Mouse (Mus musculus) right cerebral cortex, postnatal 14 days (tissue): ENCODE data around the gene Sema3b.

Experiments used
- DNase-seq: peaks from one replicate; pipeline ENCODE4 v3.0.0; 2022

The Sema3b gene

DNA sequence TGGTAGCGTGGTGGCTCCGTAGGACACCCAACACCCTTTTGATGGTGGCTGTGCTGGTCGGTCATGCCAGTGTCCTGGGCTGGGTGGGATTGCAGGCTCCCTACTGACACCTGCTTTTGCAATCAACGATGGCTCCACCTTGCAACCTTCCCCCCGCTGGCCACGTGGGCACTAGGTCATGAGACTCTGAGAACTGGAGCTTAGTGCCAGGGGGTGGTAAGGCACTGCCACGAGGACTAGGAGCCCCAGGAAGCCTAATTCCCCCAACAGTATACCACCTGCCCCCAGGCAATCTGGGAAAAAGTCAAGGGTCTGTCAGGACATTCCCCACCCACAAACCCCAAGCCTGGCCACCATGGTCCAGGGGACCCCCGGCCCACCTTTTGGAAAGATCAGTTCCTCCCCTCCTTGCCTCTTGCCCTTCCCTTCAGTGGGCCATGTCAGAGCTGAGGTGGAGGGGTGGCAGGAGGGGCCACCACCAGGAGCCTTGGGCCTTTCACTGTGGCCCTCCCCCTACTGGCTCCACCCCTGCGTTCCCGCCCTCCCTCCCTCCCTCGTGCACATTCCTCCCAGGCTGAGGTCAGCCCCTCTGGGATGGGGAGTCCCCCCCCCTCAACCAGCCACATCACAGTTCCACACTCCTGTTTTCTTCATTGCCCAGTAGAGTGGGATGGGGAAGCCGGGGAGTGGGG lies at the start of gene Sema3b:
Gene Sema3b (minus strand): TSS at position 489 of the 692 bp plus-strand sequence.
- no peak for DNase-seq

DNA sequence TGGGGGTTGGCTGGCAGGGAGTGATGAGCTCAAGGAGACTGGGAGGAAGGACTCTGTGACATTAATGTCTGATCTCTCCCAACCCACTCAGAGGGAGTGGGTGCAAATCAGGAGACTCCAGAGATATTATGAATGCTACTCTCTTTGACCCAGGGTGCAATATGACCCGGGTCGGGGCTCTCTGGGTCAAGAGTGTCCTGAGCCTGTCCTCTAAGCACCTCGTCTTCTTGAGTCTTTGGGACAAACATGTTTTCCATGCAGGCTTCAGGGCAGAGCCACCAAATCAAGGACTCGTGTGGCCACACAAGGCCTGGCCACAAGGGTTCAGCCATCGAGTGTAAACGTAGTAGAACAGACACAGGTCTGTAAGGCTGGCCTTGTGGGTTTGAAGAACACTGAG lies 49.1 kb upstream of the Sema3b start:
- DNase-seq: no peak

DNA sequence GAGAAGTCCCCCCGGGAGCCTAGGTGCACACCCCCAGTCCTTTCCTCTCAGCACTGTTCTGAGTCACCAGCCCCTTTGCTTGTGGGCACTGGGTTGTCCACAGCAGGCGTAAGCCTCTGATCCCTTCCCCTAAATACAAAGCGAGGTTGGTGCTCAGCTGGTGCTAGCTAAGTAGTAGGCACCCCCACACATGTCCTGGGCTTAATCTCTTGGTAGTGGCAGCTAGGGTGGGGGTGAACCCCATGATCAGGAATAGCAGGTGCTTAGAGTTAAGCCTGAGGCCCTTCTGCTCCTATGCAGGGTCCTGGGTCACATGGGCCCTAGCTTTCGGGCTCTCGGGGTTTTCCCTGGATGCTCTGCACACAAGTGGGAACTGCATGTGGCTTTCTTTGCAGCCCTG lies 48.1 kb upstream of the Sema3b start:
- no peak for DNase-seq

DNA sequence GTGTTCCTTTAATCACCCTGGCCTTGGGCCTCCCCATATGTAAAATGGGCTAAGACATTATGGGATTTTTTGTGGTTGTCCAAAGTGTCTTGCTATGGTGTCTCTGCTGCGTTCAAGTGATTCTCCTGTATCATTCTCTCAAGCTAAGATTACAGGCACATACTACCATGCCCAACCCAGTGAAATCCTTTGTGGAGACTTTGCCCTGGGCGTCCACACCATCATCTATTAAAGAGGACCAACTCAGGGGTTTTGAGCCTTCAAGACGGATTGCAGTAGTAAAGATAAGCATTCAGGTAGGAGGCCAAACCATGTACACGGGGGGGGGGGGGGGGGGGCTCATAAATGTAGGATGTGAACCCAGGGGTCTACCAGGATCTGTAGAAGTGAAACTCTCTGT lies 45.6 kb upstream of the Sema3b start:
- no peak for DNase-seq

DNA sequence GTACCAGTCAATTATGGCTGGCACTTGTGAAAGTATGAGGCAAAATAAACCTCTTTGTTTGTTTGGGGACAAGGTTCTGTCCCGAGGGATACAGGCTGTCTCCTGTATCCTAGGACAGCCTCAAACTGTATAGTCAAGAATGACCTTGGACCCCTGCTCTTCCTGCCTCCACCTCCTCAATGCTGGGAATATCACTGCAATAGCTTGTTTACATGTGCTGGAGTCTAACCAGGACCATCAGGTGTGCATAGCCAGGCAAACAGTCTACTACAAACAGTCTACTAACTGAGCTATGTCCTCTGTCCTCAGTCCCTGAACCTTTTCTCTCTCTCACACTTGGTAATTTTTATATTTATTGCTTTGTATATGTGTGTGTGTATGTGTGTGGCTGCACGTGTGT lies 44.4 kb upstream of the Sema3b start:
- DNase-seq: no peak

DNA sequence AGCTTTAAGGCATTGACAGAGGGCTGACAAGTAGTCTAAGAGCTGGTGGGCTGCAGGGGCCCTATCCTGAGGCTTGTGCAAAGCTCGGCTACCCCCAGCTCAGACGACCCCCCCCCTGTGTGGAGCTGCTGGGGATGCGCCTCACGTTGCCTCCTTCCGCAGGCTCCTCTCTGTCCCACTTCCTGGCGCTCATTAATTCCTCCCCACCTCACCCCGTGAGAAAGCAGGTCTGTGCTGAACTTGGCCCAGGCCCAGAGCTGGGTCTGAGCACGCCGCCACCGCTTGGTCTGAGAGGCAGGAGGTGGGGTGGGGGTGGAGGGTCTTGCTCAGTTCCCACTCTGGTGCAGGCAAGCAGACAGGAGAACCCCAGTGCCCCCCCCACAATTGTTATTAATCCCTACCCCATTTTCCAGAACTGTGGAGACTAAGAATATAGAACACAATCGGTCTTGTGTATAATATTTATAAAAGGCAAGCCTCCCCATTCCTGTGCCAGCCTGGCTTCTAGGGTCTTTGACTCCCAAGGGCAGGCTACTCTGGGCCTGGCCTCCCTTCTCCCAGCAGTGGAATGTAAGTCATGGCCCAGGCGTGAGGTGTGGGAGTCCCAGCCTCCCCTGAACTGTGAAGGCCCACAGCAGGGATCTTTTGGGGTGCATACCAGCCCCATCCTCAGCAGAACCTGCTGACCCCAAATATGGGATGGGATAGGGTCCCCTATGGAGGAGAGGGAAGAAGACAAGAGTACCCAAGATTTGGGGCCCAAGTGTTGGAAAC lies 41.9 kb upstream of the Sema3b start:
- no peak for DNase-seq

DNA sequence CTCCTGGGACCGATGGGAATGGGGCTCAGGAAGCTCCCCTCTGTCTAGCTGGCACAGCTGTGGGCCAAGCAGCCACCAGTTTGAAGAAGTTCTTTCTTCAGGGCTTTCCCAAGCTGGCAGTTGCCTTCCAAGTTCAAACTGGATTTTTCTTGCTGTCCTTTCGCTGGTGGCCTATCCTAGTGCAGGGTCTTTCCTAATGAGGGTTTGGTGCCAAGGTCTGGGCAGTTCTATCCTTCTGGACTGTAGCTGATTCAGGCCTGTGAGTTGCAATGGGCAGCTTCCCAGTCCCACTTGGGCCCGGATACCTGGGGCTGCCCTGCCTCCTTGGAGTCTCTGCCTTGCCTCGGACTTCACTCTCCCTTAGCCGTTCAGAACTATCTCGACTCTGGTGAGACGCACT lies 41.2 kb upstream of the Sema3b start:
- DNase-seq: no peak

DNA sequence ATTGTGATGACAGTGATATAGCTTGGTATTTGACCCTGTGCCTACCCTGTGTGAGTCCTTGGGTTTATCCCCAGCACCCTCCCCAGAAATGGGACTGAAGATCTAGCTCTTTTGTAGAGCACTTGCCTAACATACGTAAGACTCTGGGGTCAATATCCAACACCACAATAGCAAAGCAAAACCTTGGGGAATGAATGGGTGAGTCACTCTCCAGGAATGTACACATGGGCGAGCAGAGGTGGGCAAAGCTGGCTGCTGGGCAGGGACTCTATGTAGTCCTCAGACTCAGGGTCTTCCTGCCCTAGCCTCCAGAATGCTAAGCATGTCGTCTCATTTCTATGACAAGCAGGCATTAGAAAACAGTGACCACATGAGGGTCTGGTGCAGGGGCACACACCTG lies 39.7 kb upstream of the Sema3b start:
- DNase-seq: no peak

DNA sequence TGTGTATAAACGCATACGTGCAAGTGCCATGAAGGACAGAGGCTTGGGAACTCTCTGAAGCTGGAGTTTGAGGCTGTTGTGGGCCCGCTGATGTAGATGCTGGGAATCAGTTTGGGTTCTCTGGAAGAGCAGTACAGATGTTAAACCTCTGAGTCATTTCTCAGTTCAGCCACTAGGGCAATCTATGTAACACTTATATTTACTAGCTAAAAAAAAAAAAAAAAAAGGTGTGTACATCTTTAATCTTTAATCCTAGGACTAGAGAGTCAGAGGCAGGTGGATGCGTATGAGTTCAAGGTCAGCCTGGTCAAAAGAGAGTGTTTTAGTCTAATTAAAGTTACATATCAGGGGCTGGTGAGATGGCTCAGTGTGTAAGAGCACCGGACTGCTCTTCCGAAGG lies 37.9 kb upstream of the Sema3b start:
- no peak for DNase-seq

DNA sequence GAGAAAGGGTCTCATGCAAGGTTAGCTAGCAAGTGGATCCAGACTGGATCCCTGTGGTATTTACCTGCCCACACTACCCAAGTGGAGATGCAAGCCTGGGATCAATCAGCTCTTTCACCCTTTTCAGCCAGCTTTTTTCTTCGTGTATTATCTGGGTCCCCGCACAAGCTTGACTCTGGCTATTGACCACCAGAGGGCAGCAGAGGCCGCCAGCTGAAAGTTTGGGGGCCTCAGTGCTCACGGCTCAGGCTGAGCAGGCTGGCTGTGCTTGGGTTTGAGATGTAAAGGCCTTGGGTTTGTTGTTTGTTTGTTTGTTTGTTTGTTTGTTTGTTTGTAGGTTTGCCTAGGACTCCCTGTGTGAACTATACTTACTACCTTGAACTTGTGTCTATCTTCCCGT lies 36.5 kb upstream of the Sema3b start:
- DNase-seq: peak; percentile 79

DNA sequence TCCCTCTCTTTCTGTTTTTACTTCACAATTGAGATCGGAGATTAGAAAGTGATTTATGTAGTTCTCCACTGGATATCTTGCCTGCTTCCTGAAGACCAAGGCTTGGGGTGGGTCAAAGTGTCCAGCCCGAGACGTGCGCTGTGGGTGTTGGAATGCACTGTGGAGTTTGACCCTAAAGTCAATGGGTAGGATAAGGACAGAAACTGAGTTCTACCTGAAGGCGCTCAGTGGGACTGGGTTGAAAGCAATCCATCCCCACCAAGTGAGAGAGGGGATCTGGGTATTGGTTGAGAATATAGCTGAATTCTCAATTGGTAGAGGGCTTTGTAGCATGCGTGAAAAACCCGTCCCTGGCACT lies 36.1 kb upstream of the Sema3b start:
- DNase-seq: no peak

DNA sequence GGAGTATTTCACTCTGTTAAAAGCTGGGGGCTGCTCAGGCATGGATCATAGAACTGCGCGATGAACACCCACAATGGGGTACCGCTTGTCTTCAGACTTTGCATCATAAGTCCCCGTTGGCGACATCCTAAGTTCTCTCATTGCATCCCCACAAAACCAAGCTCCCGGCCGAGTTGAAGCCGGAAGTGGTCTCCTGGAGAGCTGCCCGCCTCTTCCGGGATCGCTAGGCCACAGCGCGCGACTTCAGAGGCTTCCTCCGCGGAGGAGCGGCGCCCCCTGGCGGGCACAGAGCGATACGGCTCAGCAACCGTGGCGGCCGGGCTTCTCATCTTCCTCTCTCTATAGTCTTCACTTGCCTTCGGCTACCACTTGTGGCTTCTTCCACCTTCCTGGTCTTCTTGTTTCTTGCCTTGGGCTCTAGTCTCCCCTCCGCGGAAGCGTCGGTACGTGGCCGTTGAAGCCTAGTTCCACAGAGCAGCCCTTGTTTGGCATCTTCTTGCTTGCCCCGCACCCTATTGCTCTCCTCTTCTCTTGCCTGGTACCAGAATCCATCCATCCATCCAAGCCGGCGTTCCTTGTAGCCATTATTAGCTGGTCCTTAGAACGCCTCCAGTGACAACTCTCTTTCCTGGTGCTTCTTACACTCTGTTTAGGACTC lies 35.6 kb upstream of the Sema3b start:
- DNase-seq: peak; percentile 95

DNA sequence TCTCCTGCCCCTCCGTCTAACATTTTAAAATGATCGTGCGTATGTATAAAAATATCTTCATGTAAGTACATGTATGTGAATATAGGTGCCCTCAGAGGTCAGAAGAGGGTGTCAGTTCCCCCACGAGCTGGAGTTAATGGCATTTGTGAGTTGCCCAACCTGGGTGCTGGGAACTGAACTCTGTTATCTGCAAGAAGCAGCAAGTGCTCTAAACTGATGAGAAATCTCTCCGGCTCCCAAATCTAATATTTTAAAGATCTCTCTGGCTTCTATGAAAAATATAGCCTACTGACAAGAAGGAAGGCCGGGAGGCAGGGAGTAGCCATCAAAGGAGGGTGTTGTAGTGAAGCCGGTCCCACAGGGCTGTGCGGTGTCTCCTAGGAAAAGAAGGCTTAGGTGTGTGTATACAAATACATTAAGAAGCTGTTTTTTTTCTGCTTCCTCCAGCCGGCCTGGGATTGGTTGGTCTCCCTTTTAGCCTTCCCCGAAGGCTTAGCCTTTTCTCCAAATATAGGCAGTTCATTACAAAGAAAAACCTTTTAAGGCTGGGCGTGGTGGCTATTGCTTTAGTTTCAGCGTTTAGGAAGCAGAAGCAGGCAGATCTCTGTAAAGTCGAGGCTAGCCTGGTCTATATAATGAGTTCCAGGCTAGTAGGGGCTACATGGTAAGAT lies 34.6 kb upstream of the Sema3b start:
- DNase-seq: no peak

DNA sequence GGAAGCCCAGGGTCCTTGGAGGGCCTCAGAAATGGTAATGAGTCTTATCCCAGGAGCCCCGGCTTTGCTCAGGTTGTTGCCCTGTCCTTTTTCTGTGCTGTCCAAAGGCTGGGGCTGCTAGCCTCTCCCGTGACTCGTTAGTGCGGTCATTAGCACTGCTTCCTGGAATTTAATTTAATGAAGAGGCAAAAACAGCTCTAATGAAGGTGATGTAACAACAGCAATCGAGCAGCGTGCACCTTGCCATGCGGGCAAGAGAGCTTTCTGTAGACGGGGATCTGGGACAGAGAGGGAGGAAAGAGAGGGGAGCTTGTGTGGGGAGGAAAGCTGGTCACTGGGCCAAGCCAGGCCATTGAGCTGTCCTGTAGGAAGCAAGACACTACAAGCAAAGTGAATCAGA lies 32.6 kb upstream of the Sema3b start:
- no peak for DNase-seq

DNA sequence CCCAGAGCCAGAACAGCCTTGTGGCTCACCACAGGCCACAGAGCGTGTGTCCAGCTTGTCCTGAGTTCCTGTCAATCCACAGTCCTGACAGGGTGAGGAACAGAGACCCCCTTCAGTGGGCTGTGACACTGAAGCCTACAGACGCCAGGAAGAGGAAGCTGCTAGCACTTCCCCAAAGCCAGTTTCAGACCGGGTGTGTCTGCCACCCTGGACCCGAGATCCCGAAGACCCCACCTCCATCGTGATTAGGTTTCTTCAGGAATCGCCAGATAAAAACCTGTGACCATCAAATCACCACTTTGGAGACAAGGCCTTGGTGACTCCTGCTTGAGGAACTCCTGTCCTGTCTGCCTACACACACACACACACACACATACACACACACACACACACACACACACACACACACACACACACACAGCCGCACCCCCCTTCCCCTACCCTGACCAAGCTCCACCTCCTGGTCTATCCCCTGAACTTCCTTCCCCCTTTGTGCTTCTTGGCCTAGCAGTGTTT lies 31.3 kb upstream of the Sema3b start:
- no peak for DNase-seq

DNA sequence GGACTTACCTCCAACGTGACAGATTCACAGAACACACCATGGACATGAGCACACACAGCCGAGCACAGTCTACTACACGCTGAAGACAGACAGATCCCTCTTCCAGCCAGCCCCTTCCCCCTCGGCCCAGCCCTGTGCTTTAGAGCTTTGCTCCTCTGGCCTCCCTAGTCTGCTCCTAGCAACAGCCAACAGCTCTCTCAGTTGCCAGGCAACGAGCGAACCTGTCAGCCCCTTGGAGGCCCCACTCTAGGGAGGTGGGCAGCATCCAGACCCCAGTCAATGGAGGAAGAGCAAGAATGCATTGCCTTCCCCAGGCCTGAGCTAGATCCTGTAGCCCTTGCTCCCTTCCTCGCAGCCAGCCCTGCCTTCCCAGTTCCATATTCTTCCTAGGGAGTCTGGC lies 28.0 kb upstream of the Sema3b start:
- no peak for DNase-seq

DNA sequence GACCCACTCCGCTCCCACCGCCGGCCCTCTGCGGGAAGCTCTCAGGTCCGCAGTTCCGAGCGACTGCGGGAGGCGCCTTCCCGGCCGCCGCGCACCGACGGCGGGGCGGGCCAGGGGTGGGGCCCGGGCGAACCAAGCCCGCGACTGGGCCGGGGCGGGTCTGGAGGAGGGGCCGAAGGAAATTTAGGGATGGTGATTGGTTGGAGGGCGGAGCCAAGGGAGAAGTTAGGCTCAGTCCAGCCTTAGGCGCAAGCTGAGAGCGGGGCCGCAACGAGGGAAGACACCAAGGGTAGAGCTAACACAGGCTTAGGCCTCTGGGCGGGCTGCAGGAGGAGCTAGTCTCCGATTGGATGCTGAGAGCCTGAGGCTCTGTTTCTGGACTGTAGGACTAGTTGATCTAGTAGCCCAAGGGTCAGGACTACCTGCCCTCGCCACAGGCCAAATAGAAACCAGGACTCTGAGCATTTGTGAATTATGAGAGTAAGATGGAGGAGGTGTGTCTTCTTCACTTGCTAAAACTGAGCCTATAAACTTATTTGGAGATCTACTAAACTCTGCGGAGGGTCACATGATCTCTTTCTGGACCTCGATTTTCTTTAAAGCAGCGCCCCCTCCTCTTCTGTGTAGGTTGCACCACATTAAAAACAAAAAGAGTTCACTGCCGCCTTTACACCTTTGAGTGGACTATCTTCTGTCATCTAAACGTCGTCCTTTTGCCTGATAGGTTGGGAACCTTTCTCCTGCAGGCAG lies 26.4 kb upstream of the Sema3b start, which contains the start of gene Gnai2:
Gene Gnai2 (minus strand): TSS at position 89 of the 750 bp plus-strand sequence.
- DNase-seq: peak; percentile 87

DNA sequence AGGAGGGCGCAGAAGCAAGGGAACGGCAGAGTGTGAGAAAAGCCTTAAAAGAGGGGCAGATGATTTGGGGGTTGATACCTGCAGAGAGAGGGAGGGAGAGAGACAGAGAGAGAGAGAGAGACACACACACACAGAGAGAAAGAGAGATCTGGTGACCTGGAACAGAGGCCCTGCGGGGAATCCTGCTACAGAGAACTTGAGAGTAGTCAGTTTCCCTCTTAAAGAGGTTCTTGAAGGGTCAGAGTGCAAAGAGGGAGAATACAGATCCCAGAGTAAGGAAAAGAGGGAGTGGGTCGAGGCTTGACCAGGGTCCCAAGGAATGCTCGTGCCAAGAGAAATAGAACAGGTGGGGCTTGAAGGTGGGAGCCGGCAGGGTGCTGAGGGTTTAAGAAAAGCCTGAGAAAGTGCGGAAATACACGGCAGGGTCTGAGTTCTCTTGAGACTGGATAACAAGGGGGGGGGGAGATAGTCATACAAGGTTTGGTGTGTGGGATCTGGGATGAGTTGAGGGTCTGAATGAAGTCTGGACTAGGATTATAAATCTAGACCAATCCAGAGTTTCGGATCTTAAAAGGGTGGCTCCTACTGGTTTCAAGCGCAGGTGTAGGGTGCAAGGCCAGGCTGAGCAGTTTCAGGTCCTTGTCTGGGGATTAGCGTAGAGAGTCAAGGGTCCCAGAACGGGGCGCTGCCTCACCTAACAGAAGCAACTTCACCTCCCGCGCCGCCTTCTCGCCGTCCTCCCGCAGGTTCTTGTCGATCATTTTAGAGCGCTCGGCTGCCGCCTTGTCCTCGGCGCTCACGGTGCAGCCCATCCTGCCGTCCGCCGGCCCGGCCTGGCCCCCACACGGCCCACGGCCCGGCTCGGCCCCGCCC lies 25.6 kb upstream of the Sema3b start:
- no peak for DNase-seq

DNA sequence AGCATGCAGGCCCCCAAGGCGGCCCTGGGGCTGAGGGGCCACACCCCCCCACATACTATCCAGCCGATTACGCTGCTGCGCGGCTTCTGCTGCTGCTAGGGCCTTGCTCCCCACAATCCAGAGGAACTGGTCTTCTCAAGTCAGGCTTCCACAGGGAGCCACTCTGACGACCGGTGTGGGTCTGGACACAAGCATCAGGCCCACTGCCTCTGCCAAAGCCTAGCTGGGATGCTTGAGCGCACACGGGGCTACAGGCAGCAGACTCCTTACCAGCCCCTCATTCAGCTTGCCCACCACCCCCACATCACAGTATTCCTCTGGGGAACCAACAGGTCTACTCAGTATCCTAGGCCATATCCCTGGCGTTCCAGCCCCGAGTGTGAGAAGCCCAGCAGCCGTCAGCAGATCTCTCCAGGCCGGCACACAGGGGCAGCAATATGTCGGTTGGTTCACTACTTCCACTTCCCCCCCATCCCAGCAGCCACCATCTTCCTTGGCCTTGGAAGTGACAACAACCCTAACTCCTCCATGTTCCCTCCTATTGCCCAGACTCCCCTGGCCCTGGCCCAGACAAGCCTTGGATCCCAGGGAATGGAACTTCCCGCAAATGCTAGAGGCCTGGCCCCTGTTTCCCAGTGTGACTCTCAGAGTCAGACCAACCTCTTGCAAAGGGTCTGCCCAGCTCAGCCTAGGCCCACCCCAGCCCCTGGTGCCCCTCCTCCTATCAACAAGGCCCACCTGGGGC lies 24.8 kb upstream of the Sema3b start:
- no peak for DNase-seq

DNA sequence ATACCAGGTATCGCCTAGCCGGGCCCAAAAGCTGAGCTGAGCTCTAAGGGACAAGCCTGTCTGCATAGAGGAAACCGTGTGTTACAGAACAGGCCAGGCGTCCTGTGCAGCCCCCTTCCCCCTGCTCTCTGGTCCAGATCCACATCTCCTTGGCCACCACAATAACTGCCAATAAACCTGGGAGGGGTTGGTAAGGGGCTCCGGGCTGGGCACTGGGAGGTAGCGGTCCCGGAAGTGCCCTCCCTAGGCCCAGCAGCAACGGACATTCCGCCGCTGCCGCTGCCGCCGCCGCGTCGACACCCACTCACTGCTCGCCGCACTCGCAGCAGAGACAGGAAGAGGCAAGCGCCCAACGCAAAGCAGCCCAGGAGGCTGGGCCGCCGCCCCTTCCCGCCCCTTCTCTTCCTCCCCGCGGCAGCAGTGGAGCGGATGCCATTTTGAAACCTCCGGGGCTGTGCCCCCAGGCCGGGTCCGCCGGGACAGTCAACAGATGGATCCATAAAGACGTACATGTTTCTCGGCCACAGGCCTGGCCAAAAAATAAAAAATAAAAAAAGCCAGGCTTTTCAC lies 24.1 kb upstream of the Sema3b start:
- peak; percentile 69 for DNase-seq
